10 mouse cellular contexts compared by ENCODE assay signal in the genomic region with DNA sequence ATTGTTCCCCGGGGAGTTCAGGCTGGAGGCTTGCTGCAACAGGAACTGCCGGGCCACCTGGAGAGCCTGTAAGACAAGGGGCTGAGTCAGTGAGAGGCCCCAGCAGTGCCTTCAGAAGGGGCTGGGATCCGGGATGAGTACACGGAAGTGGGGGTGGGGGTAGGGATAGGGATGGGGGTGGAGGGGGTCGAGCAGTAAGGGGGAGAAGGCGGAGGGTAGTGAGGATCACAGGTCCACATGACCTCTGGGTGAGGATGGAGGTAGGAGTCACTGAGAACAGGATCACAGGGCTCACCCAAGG. TPM values are rescaled to one million over a fixed set of nuclear protein-coding genes. Genes with fewer than 3 reads are reported as not detected.
DNase-seq lines count a peak whose midpoint lies in the region; ATAC-seq and TF ChIP-seq lines count a peak whose summit lies in the region.
"Had no signal": no experiment of that assay in that cellular context is flagged by ENCODE, and none has a peak within 500 bp of the region (broad histone marks: within the 10 kb centered on the region; RNA-seq: fewer than 3 reads in every experiment).

No protein-coding gene starts in this region.

- TF ChIP-seq CTCF in midbrain, postnatal 0 days (IDR thresholded peaks at IDR 0.05), result no peak

- 13% methylated on average over 6 of the region's 6 CpGs for WGBS in midbrain, embryonic 10.5 days
- 27% methylated on average over 6 of the region's 6 CpGs for WGBS in midbrain, postnatal 0 days
- 12% methylated on average over 6 of the region's 6 CpGs for WGBS in forebrain, embryonic 11.5 days
- WGBS in limb, embryonic 11.5 days, result 5% methylated on average over 6 of the region's 6 CpGs
- WGBS in stomach, embryonic 14.5 days, result 7% methylated on average over 6 of the region's 6 CpGs

- H3K27me3 ChIP-seq in midbrain, embryonic 10.5 days (ENCODE audit: low read depth, poor library complexity, severe bottlenecking), result no peaks in the 10 kb centered on the region
- no peaks in the 10 kb centered on the region for H3K27me3 ChIP-seq in midbrain, postnatal 0 days (ENCODE audit: insufficient read depth, low read length)
- H3K27me3 ChIP-seq in forebrain, embryonic 11.5 days (ENCODE audit: control insufficient read depth, insufficient read depth, low read length), result no peaks in the 10 kb centered on the region
- no peaks in the 10 kb centered on the region for H3K27me3 ChIP-seq in limb, embryonic 11.5 days (ENCODE audit: control insufficient read depth, insufficient read depth, low read length)
- H3K27me3 ChIP-seq in stomach, embryonic 14.5 days (ENCODE audit: control insufficient read depth, insufficient read depth, low read length), result no peaks in the 10 kb centered on the region

- no peak overlapping the region for H3K4me2 ChIP-seq in midbrain, postnatal 0 days (ENCODE audit: low read depth, low read length, poor library complexity, severe bottlenecking)
- H3K4me2 ChIP-seq in forebrain, embryonic 11.5 days (ENCODE audit: low read depth, low read length, severe bottlenecking), result no peak overlapping the region
- H3K4me2 ChIP-seq in limb, embryonic 11.5 days (ENCODE audit: low read depth, severe bottlenecking), result no peak overlapping the region
- 0 out of 2 replicates have a peak overlapping the region, but pooled peaks have one; percentile 20 for H3K4me2 ChIP-seq in stomach, embryonic 14.5 days (replicated peaks; ENCODE audit: low read depth, low read length)

- DNase-seq in midbrain, embryonic 10.5 days (ENCODE audit: low spot score), result no peak
- DNase-seq in midbrain, postnatal 0 days (ENCODE audit: low spot score), result no peak
- DNase-seq in forebrain, embryonic 11.5 days (ENCODE audit: low spot score), result peak; percentile 49
- DNase-seq in limb, embryonic 11.5 days (ENCODE audit: low spot score), result peak; percentile 34
- no peak for DNase-seq in T-cell, adult 2 months (ENCODE audit: low spot score)
- no peak for DNase-seq in layer of hippocampus, adult 8-10 months (ENCODE audit: low spot score in 2 of 2)
- DNase-seq in frontal cortex, adult 2 months (ENCODE audit: extremely low spot score in 1 of 2, low spot score in 1 of 2), result no peak
- DNase-seq: cerebellum, adult 2 months; heart, adult 18-20 months had no signal

- peak overlapping the region; percentile 89 for H3K27ac ChIP-seq in midbrain, embryonic 10.5 days (replicated peaks)
- no peak overlapping the region for H3K27ac ChIP-seq in midbrain, postnatal 0 days (ENCODE audit: low read depth, low read length)
- H3K27ac ChIP-seq in forebrain, embryonic 11.5 days (ENCODE audit: low read depth, low read length), result peak overlapping the region; percentile 10; the same call in 1 of the 2 replicates
- H3K27ac ChIP-seq in limb, embryonic 11.5 days (replicated peaks; ENCODE audit: low read depth, low read length), result no peak overlapping the region; the same call in 1 of the 2 replicates
- peak overlapping the region; percentile 78 for H3K27ac ChIP-seq in stomach, embryonic 14.5 days (ENCODE audit: low read length)

- no peak for ATAC-seq in midbrain, postnatal 0 days (ENCODE audit: low FRiP score)
- peak; percentile 6; the same call in 1 of the 2 replicates for ATAC-seq in forebrain, embryonic 11.5 days (replicated peaks; ENCODE audit: low FRiP score)
- peak; percentile 52 for ATAC-seq in limb, embryonic 11.5 days (ENCODE audit: insufficient number of reproducible peaks, low FRiP score, low TSS enrichment, low read depth)
- peak; percentile 50 for ATAC-seq in stomach, embryonic 14.5 days (ENCODE audit: insufficient number of reproducible peaks, insufficient read depth, low FRiP score, low read depth)

- peaks cover 91% of the 10 kb centered on the region for H3K4me1 ChIP-seq in midbrain, embryonic 10.5 days
- no peaks in the 10 kb centered on the region; the same call in 1 of the 2 replicates for H3K4me1 ChIP-seq in midbrain, postnatal 0 days (ENCODE audit: insufficient read depth, low read length)
- H3K4me1 ChIP-seq in forebrain, embryonic 11.5 days (replicated peaks; ENCODE audit: control insufficient read depth, insufficient read depth, low read length), result peaks cover 20% of the 10 kb centered on the region
- H3K4me1 ChIP-seq in limb, embryonic 11.5 days (ENCODE audit: control insufficient read depth, insufficient read depth, low read length), result peaks cover 36% of the 10 kb centered on the region
- peaks cover 38% of the 10 kb centered on the region for H3K4me1 ChIP-seq in stomach, embryonic 14.5 days (ENCODE audit: control insufficient read depth, insufficient read depth, low read length)

- no peak overlapping the region for H3K9ac ChIP-seq in midbrain, postnatal 0 days (replicated peaks; ENCODE audit: low read length, poor library complexity, severe bottlenecking)
- H3K9ac ChIP-seq in forebrain, embryonic 11.5 days (ENCODE audit: low read length), result no peak overlapping the region
- H3K9ac ChIP-seq in limb, embryonic 11.5 days (ENCODE audit: low read length), result no peak overlapping the region
- H3K9ac ChIP-seq in stomach, embryonic 14.5 days (replicated peaks; ENCODE audit: low read depth, low read length), result no peak overlapping the region

- peaks cover 73% of the 10 kb centered on the region for H3K36me3 ChIP-seq in midbrain, embryonic 10.5 days
- H3K36me3 ChIP-seq in midbrain, postnatal 0 days (ENCODE audit: insufficient read depth, low read length), result no peaks in the 10 kb centered on the region
- no peaks in the 10 kb centered on the region; the same call in 1 of the 2 replicates for H3K36me3 ChIP-seq in forebrain, embryonic 11.5 days (ENCODE audit: control insufficient read depth, insufficient read depth, low read length)
- H3K36me3 ChIP-seq in limb, embryonic 11.5 days (ENCODE audit: control insufficient read depth, insufficient read depth, low read length), result peaks cover 5% of the 10 kb centered on the region
- H3K36me3 ChIP-seq in stomach, embryonic 14.5 days (ENCODE audit: control insufficient read depth, insufficient read depth, low read length), result peaks cover 7% of the 10 kb centered on the region; the same call in 1 of the 2 replicates

- no peaks in the 10 kb centered on the region for H3K9me3 ChIP-seq in midbrain, embryonic 10.5 days (replicated peaks)
- no peaks in the 10 kb centered on the region for H3K9me3 ChIP-seq in midbrain, postnatal 0 days (ENCODE audit: low read length)
- H3K9me3 ChIP-seq in forebrain, embryonic 11.5 days (ENCODE audit: control insufficient read depth, low read length), result no peaks in the 10 kb centered on the region
- H3K9me3 ChIP-seq in limb, embryonic 11.5 days (ENCODE audit: control insufficient read depth, low read length), result no peaks in the 10 kb centered on the region
- H3K9me3 ChIP-seq in stomach, embryonic 14.5 days (ENCODE audit: control insufficient read depth, low read depth, low read length), result no peaks in the 10 kb centered on the region

- H3K4me3 ChIP-seq in midbrain, embryonic 10.5 days, result peak overlapping the region; percentile 34; the same call in 1 of the 2 replicates
- H3K4me3 ChIP-seq in midbrain, postnatal 0 days (ENCODE audit: low read depth, low read length), result no peak overlapping the region
- no peak overlapping the region for H3K4me3 ChIP-seq in forebrain, embryonic 11.5 days (ENCODE audit: low read depth, low read length)
- H3K4me3 ChIP-seq in limb, embryonic 11.5 days (ENCODE audit: low read depth, low read length), result no peak overlapping the region
- H3K4me3 ChIP-seq in stomach, embryonic 14.5 days (ENCODE audit: low read depth, low read length), result no peak overlapping the region

RNA-seq across cellular contexts. Expression of gene Foxp4, which starts 36.3 kb away (rescaled TPM):
- polyA plus RNA-seq in midbrain, embryonic 10.5 days (2016; fragmentation: Nextera tagmentation; extraction: Ambion mirVana), result 21.8 and 25.5 TPM in 2 replicates
- total RNA-seq in midbrain, postnatal 0 days (2014; rRNA removed), result 129 and 200 TPM in 2 replicates
- 50.8 and 55.4 TPM in 2 replicates for polyA plus RNA-seq in midbrain, postnatal 0 days (2015; fragmentation: Nextera tagmentation; extraction: Ambion mirVana)
- polyA plus RNA-seq in forebrain, embryonic 11.5 days (2014; fragmentation: Nextera tagmentation; extraction: Ambion mirVana), result 26.1 and 27.8 TPM in 2 replicates
- polyA plus RNA-seq in limb, embryonic 11.5 days (2014; fragmentation: Nextera tagmentation; extraction: Ambion mirVana), result 30.5 and 30.7 TPM in 2 replicates
- polyA plus RNA-seq in stomach, embryonic 14.5 days (2014; fragmentation: Nextera tagmentation; extraction: Ambion mirVana), result 41.8 and 43.3 TPM in 2 replicates
- 10 to 100 TPM; 44.5 to 52.4 (median 49.1) TPM for total RNA-seq in layer of hippocampus, adult 8-10 months (2022)
- polyA plus RNA-seq in frontal cortex, adult 2 months (2012; rRNA removed), result 41.7 and 50.1 TPM in 2 replicates

RNA-seq across cellular contexts. Expression of gene Mdfi, which starts 53.6 kb away (rescaled TPM):
- polyA plus RNA-seq in midbrain, embryonic 10.5 days (2016; fragmentation: Nextera tagmentation; extraction: Ambion mirVana), result 10.6 and 12.9 TPM in 2 replicates
- total RNA-seq in midbrain, postnatal 0 days (2014; rRNA removed), result 19.2 and 21.4 TPM in 2 replicates
- polyA plus RNA-seq in midbrain, postnatal 0 days (2015; fragmentation: Nextera tagmentation; extraction: Ambion mirVana), result 1.3 and 1.6 TPM in 2 replicates
- polyA plus RNA-seq in forebrain, embryonic 11.5 days (2014; fragmentation: Nextera tagmentation; extraction: Ambion mirVana), result 20.6 and 23.6 TPM in 2 replicates
- polyA plus RNA-seq in limb, embryonic 11.5 days (2014; fragmentation: Nextera tagmentation; extraction: Ambion mirVana), result 56.4 and 100.0 TPM in 2 replicates
- 31.8 and 32.0 TPM in 2 replicates for polyA plus RNA-seq in stomach, embryonic 14.5 days (2014; fragmentation: Nextera tagmentation; extraction: Ambion mirVana)
- total RNA-seq in layer of hippocampus, adult 8-10 months (2022), result 1 to 10 TPM in 2 of 4 experiments, under 1 TPM in 2; 0.37 to 2.1 (median 0.91) TPM
- 3.8 and 4.6 TPM in 2 replicates for polyA plus RNA-seq in frontal cortex, adult 2 months (2012; rRNA removed)

Comparison
In these comparisons a context has a peak if more than half of its experiments do, and no peak if none do; other contexts are left out.
1. H3K27ac ChIP-seq: peak in midbrain, embryonic 10.5 days (single experiment), forebrain, embryonic 11.5 days (single experiment) and stomach, embryonic 14.5 days (single experiment); none in midbrain, postnatal 0 days (single experiment) and limb, embryonic 11.5 days (single experiment).
2. DNase-seq: peak in forebrain, embryonic 11.5 days (single experiment) and limb, embryonic 11.5 days (single experiment); none in midbrain, embryonic 10.5 days (single experiment), midbrain, postnatal 0 days (single experiment), T-cell, adult 2 months (single experiment), layer of hippocampus, adult 8-10 months (0 of 2) and frontal cortex, adult 2 months (0 of 2).